Mouse (Mus musculus): Measurements from ENCODE around the gene Arid1b.

The Arid1b gene

GRCm38 (mm10) chr17:5057286-5057685 is 63.2 kb downstream of the Arid1b start:
- in situ Hi-C loops (cut with MboI): no loop called here

GRCm38 (mm10) chr17:5057944-5058720 is 64.0 kb downstream of the Arid1b start:
- in situ Hi-C loops (cut with MboI): no loop called here

- in situ Hi-C loops (cut with MboI): no loop called here
These were observed 65.0 kb downstream of the Arid1b start for GRCm38 (mm10) chr17:5059092-5059601.

GRCm38 (mm10) chr17:5060515-5061084 is 66.5 kb downstream of the Arid1b start:
- in situ Hi-C loops (cut with MboI): no loop called here

GRCm38 (mm10) chr17:5061183-5061582 is 67.1 kb downstream of the Arid1b start:
- in situ Hi-C loops (cut with MboI): no loop called here

GRCm38 (mm10) chr17:5061593-5061992 is 67.5 kb downstream of the Arid1b start:
- in situ Hi-C loops (cut with MboI): no loop called here

GRCm38 (mm10) chr17:5063471-5064176 is 69.5 kb downstream of the Arid1b start:
- in situ Hi-C loops (cut with MboI): no loop called here

GRCm38 (mm10) chr17:5064777-5065176 is 70.6 kb downstream of the Arid1b start:
- in situ Hi-C loops (cut with MboI): no loop called here

GRCm38 (mm10) chr17:5065270-5065669 is 71.1 kb downstream of the Arid1b start:
- in situ Hi-C loops (cut with MboI): no loop called here

- in situ Hi-C loops (cut with MboI): no loop called here
These were observed 72.7 kb downstream of the Arid1b start for GRCm38 (mm10) chr17:5066835-5067234.

GRCm38 (mm10) chr17:5067264-5067663 is 73.1 kb downstream of the Arid1b start:
- in situ Hi-C loops (cut with MboI): no loop called here

GRCm38 (mm10) chr17:5070399-5070798 is 76.3 kb downstream of the Arid1b start:
- in situ Hi-C loops (cut with MboI): no loop called here

- in situ Hi-C loops (cut with MboI): no loop called here
These were observed 78.4 kb downstream of the Arid1b start for GRCm38 (mm10) chr17:5072539-5072938.

- in situ Hi-C loops (cut with MboI): no loop called here
These were observed 80.8 kb downstream of the Arid1b start for GRCm38 (mm10) chr17:5074752-5075506.

GRCm38 (mm10) chr17:5077996-5078395 is 83.9 kb downstream of the Arid1b start:
- in situ Hi-C loops (cut with MboI): no loop called here

- in situ Hi-C loops (cut with MboI): no loop called here
These were observed 84.4 kb downstream of the Arid1b start for GRCm38 (mm10) chr17:5078576-5078975.

GRCm38 (mm10) chr17:5080884-5081419 is 86.8 kb downstream of the Arid1b start:
- in situ Hi-C loops (cut with MboI): no loop called here

- in situ Hi-C loops (cut with MboI): no loop called here
These were observed 88.1 kb downstream of the Arid1b start for GRCm38 (mm10) chr17:5082274-5082673.

- in situ Hi-C loops (cut with MboI): no loop called here
These were observed 89.4 kb downstream of the Arid1b start for GRCm38 (mm10) chr17:5083497-5083896.

GRCm38 (mm10) chr17:5084139-5084538 is 90.0 kb downstream of the Arid1b start:
- in situ Hi-C loops (cut with MboI): no loop called here

- in situ Hi-C loops (cut with MboI): no loop called here
These were observed 90.9 kb downstream of the Arid1b start for GRCm38 (mm10) chr17:5085004-5085403.

- in situ Hi-C loops (cut with MboI): no loop called here
These were observed 91.8 kb downstream of the Arid1b start for GRCm38 (mm10) chr17:5085942-5086341.

All from mature B cell (primary cell).